Mouse (Mus musculus) neural tube, embryonic 14.5 days (tissue): ENCODE data around the gene Ms4a6d. TPM values are rescaled to one million over a fixed set of nuclear protein-coding genes. Genes with fewer than 3 reads are reported as not detected.

Experiments
- ATAC-seq: fragments of 200-750 bp; cut with Nextera tagmentation; 2 replicates; pipeline ENCODE4 v1.8.0; 2017; ENCODE audit warnings: low read depth, mild to moderate bottlenecking, moderate TSS enrichment, moderate library complexity
- H3K27ac ChIP-seq: fragments of 300-500 bp; sonication (generic); 2 replicates; pipeline ENCODE4 v1.5.1; 2014; ENCODE audit warnings: low read depth, mild to moderate bottlenecking, control low read depth, low read length, moderate library complexity, mixed read lengths
- H3K27me3 ChIP-seq: fragments of 300-500 bp; sonication (generic); 2 replicates; pipeline ENCODE4 v1.6.1; 2014; ENCODE audit warnings: low read length; ENCODE audit not compliant: control insufficient read depth, insufficient read depth
- H3K36me3 ChIP-seq: fragments of 300-500 bp; sonication (generic); 2 replicates; pipeline ENCODE4 v1.6.1; 2014; ENCODE audit warnings: low read length, mixed read lengths; ENCODE audit not compliant: control insufficient read depth, insufficient read depth
- H3K4me1 ChIP-seq: fragments of 300-500 bp; sonication (generic); 2 replicates; pipeline ENCODE4 v1.6.1; 2014; ENCODE audit warnings: low read length; ENCODE audit not compliant: control insufficient read depth, insufficient read depth
- H3K4me2 ChIP-seq: fragments of 300-500 bp; sonication (generic); 2 replicates; pipeline ENCODE4 v1.6.1; 2014; ENCODE audit warnings: mild to moderate bottlenecking, low read depth, low read length, control low read depth
- H3K4me3 ChIP-seq: fragments of 300-500 bp; sonication (generic); 2 replicates; pipeline ENCODE4 v1.5.1; 2014; ENCODE audit warnings: low read depth, low read length, control low read depth, mixed read lengths
- H3K9ac ChIP-seq: fragments of 300-500 bp; sonication (generic); replicated peaks from 2 replicates; pipeline ENCODE4 v1.6.1; 2014; ENCODE audit warnings: low read depth, mild to moderate bottlenecking, control low read depth, low read length, mixed read lengths
- H3K9me3 ChIP-seq: fragments of 300-500 bp; sonication (generic); 2 replicates; pipeline ENCODE4 v1.6.1; 2016; ENCODE audit warnings: low read length; ENCODE audit not compliant: control insufficient read depth
- WGBS: fragments of 180-500 bp; shearing (Covaris S2); extraction: QIAGEN DNeasy Blood & Tissue Kit; methylation state at CpG from one replicate; pipeline ENCODE4 v1.1.7; 2014; 5-methylcytosine and 5-hydroxymethylcytosine counted together
- polyA plus RNA-seq: library from polyadenylated mRNA; unstranded; fragments of >200 nt; fragmentation: Nextera tagmentation; extraction: Ambion mirVana; gene quantifications from 2 replicates; pipeline ENCODE4 v1.2.1, GENCODE M21; 2014

Ms4a6d gene
- polyA plus RNA-seq, 1 experiment from 2014 or later: 0.90 TPM

GRCm38 (mm10) chr19:11537336-11537735 is 67.3 kb downstream of the Ms4a6d start:
- WGBS: 9% methylated on average over 2 of the region's 2 CpGs
- ATAC-seq: no peak
- Histone ChIP-seq H3K9ac (no peak overlapping the region), H3K4me3 (no peak overlapping the region), H3K4me1 (no peaks in the 10 kb centered on the region), H3K27ac (no peak overlapping the region), H3K27me3 (no peaks in the 10 kb centered on the region), H3K4me2 (no peak overlapping the region), H3K36me3 (no peaks in the 10 kb centered on the region), H3K9me3 (no peaks in the 10 kb centered on the region)

Other genes starting within 250 kb of the Ms4a6d start
- 2.6 TPM in 1 of 2 replicates, not detected in the other for gene Ms4a4a, start 229.3 kb downstream of the Ms4a6d start, polyA plus RNA-seq
- gene Ms4a4c, start 200.1 kb downstream of the Ms4a6d start, polyA plus RNA-seq: not detected in 2 replicates
- gene Ms4a4b, start 161.3 kb downstream of the Ms4a6d start, polyA plus RNA-seq: not detected in 2 replicates
- gene Ms4a6c, start 135.5 kb downstream of the Ms4a6d start, polyA plus RNA-seq: 0.46 and 2.2 TPM in 2 replicates
- not detected in 2 replicates for gene Gm8369, start 118.9 kb downstream of the Ms4a6d start, polyA plus RNA-seq
- 0.33 and 3.1 TPM in 2 replicates for gene Ms4a6b, start 88.3 kb downstream of the Ms4a6d start, polyA plus RNA-seq
- gene Ms4a4d, start 68.0 kb downstream of the Ms4a6d start, polyA plus RNA-seq: 0.17 TPM in 1 of 2 replicates, not detected in the other
- gene Ms4a2, start 18.9 kb upstream of the Ms4a6d start, polyA plus RNA-seq: 0.15 and 0.40 TPM in 2 replicates
- gene Ms4a3, start 36.0 kb upstream of the Ms4a6d start, polyA plus RNA-seq: not detected in 2 replicates
- not detected in 2 replicates for gene Oosp2, start 55.7 kb upstream of the Ms4a6d start, polyA plus RNA-seq
- gene Oosp1, start 86.3 kb upstream of the Ms4a6d start, polyA plus RNA-seq: not detected in 2 replicates
- gene Oosp3, start 92.2 kb upstream of the Ms4a6d start, polyA plus RNA-seq: not detected in 2 replicates
- not detected in 2 replicates for gene Gif, start 142.7 kb upstream of the Ms4a6d start, polyA plus RNA-seq
- 50.1 and 54.2 TPM in 2 replicates for gene Mrpl16, start 165.5 kb upstream of the Ms4a6d start, polyA plus RNA-seq
- gene Stx3, start 214.6 kb upstream of the Ms4a6d start, polyA plus RNA-seq: 13.2 and 16.9 TPM in 2 replicates
- 0.15 TPM in 1 of 2 replicates, not detected in the other for gene Olfr1417, start 234.4 kb upstream of the Ms4a6d start, polyA plus RNA-seq